Mouse (Mus musculus) stomach, embryonic 15.5 days (tissue): ENCODE measurements around the gene Cd59a. TPM values are rescaled to one million over a fixed set of nuclear protein-coding genes. Genes with fewer than 3 reads are reported as not detected.
"Not testable (repeated sequence)": the region's sequence is repeated elsewhere in the genome, so short reads cannot be mapped to it uniquely, and the experiment has no call there.

Experiments
- ATAC-seq: fragments of 200-750 bp; cut with Nextera tagmentation; 2 replicates; pipeline ENCODE4 v1.8.0; 2017; ENCODE audit warnings: low read depth, moderate number of reproducible peaks, moderate TSS enrichment; ENCODE audit not compliant: insufficient read depth, low FRiP score
- H3K27ac ChIP-seq: fragments of 300-500 bp; sonication (generic); 2 replicates; pipeline ENCODE4 v1.5.1; 2015; ENCODE audit warnings: mild to moderate bottlenecking, inconsistent platforms
- H3K27me3 ChIP-seq: fragments of 300-500 bp; sonication (generic); replicated peaks from 2 replicates; pipeline ENCODE4 v1.6.1; 2015; ENCODE audit warnings: inconsistent platforms
- H3K36me3 ChIP-seq: fragments of 300-500 bp; sonication (generic); 2 replicates; pipeline ENCODE4 v1.6.1; 2015; ENCODE audit warnings: inconsistent platforms
- H3K4me1 ChIP-seq: fragments of 300-500 bp; sonication (generic); 2 replicates; pipeline ENCODE4 v1.6.1; 2015; ENCODE audit warnings: inconsistent platforms
- H3K4me2 ChIP-seq: fragments of 300-500 bp; sonication (generic); 2 replicates; pipeline ENCODE4 v1.6.1; 2015; ENCODE audit warnings: mild to moderate bottlenecking, inconsistent platforms
- H3K4me3 ChIP-seq: fragments of 300-500 bp; sonication (generic); replicated peaks from 2 replicates; pipeline ENCODE4 v1.5.1; 2015; ENCODE audit warnings: inconsistent platforms
- H3K9ac ChIP-seq: fragments of 300-500 bp; sonication (generic); 2 replicates; pipeline ENCODE4 v1.6.1; 2015; ENCODE audit warnings: inconsistent platforms
- H3K9me3 ChIP-seq: fragments of 300-500 bp; sonication (generic); 2 replicates; pipeline ENCODE4 v1.6.1; 2016; ENCODE audit warnings: inconsistent platforms
- WGBS: fragments of 180-500 bp; shearing (Covaris S2); methylation state at CpG from one replicate; pipeline ENCODE4 v1.1.7; 2015; 5-methylcytosine and 5-hydroxymethylcytosine counted together
- polyA plus RNA-seq: library from polyadenylated mRNA; unstranded; fragments of >200 nt; fragmentation: Nextera tagmentation; extraction: Ambion mirVana; gene quantifications from 2 replicates; pipeline ENCODE4 v1.2.1, GENCODE M21; 2015

Cd59a gene
- polyA plus RNA-seq, 1 experiment from 2014 or later = 31.2 TPM

DNA sequence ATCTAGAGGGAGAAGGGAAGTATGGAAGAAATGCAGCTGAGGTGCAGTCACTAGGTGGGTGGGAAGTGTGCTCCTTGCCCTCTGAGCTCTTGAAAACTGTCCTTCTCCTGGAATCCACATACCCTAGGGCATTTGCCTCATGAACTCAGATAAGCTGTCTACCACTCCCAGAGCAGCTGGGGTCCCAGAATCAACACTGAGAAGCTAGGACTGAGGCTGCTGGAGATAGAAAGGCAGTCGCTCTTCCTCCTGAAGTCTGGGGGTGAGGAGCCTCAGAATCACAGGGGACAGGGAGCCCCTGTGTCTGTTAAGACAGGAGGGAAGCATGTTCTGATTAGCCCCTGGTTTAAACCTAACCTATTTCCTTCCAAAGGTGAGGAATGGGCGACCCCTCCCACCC is 13.9 kb downstream of the Cd59a start:
- Histone ChIP-seq H3K9me3 (no peaks in the 10 kb centered on the region), H3K4me2 (no peak overlapping the region), H3K4me1 (0 out of 2 replicates have a peak, but pooled peaks cover 3% of the 10 kb centered on the region), H3K9ac (no peak overlapping the region), H3K27ac (no peak overlapping the region), H3K4me3 (no peak overlapping the region), H3K36me3 (0 out of 2 replicates have a peak, but pooled peaks cover 2% of the 10 kb centered on the region), H3K27me3 (no peaks in the 10 kb centered on the region)
- 56% methylated on average over 2 of the region's 2 CpGs for WGBS
- no peak for ATAC-seq

DNA sequence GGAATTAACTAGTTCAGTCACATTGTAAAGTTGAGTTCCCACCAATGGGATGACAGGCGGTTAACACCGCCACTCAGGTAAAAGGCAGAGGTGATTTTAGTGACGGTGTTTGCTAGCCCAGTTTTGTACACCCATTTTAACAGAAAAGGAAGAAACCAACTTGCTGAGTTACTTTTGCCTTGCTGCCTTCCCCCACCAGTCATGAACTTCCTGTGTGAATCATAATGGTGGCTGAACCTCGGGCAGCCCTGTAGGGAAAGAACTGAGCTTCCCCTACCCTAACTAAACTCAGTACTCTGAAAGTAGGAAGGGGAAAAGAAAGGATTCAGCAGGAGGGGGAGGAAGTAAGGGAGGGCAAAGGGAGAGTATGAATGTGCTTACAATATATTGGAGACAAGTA is 14.4 kb downstream of the Cd59a start:
- whole genome bisulfite sequencing = 85% methylated on average over 4 of the region's 4 CpGs
- Histone ChIP-seq H3K36me3 (no peaks in the 10 kb centered on the region), H3K9me3 (no peaks in the 10 kb centered on the region), H3K27ac (no peak overlapping the region), H3K4me2 (no peak overlapping the region), H3K4me3 (no peak overlapping the region), H3K27me3 (no peaks in the 10 kb centered on the region), H3K4me1 (0 out of 2 replicates have a peak, but pooled peaks cover 3% of the 10 kb centered on the region), H3K9ac (no peak overlapping the region)
- no peak for ATAC-seq

DNA sequence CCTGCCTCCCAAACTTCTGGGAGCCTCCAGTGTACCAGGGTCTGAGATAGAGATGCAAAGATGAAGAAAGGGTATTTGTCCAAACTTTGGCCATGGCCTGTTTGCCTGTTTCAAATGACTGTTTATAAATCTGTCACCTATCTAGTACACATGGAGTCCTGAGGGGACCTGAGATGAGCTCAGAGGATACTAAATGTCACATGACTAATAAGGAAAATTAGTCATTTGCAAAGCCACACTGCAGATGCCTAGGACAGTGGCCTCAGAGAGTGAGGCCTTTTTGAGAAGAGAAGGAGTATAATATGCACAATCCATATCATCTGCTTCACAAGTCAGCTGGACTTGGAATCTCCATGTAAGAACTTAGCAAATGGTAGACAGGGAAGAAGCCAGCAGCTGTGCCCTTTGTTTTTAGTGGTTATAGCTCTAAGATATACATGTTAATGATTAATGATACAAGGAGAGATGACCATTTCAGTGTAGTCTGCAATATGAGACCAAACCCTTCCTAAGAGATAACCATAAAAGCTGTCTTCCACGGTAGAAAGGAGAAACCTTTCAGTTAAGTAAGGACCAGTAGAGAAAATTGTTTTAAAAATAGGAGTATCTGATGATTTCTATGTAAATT is 15.7 kb downstream of the Cd59a start:
- ATAC-seq, H3K27ac ChIP-seq: not testable (repeated sequence)
- WGBS = no CpG with 5 or more reads among the region's 1 CpGs

DNA sequence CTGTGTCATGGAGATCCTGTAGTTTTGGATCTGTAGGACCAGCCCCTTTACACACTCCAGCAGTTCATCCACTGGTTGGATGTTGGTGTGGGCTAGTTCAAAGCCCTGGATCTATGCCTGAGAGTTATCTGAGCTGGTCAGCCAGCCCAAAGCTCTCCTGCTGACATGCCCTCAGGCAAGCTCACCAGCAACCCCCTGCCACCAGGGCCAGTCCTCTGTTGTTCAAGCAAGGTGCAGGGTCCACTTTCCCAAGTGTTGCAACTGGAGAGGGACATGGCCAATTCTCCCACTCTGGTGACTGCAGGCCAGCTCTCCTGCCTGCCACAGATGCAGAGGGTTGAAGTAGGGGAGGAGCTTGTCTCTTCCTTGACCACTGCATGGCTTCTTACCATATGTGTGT is 18.0 kb downstream of the Cd59a start:
- H3K4me1 ChIP-seq, H3K27me3 ChIP-seq, H3K9me3 ChIP-seq, H3K4me3 ChIP-seq, H3K9ac ChIP-seq, H3K4me2 ChIP-seq, H3K27ac ChIP-seq, H3K36me3 ChIP-seq: not testable (repeated sequence)
- ATAC-seq = peak; percentile 34; the same call in 1 of the 2 replicates

More for the DNA sequence above, 15.7 kb downstream of the Cd59a start:
- not testable (repeated sequence) for H3K4me1 ChIP-seq, H3K4me2 ChIP-seq, H3K4me3 ChIP-seq, H3K27me3 ChIP-seq, H3K9ac ChIP-seq, H3K9me3 ChIP-seq, H3K36me3 ChIP-seq

DNA sequence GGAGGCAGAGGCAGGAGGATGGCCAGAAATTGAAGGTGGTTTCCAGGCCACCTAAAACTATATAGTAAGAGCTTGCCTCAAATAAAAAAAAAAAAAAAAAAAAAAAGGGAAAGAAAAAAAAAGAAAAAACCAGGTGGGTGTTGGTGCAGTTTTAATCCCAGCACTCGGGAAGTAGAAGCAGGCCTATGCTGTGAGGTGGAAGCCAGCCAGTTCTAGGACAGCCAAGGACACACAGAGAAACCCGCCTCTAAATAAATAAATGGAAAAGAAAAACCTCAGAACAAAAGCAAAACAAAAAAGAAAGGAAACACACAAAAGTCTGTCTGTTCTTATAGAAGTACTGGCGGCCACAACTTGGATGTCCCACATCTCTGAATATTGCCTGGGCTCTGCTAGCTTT is 19.3 kb downstream of the Cd59a start:
- no peaks in the 10 kb centered on the region for H3K36me3 ChIP-seq
- H3K4me1 ChIP-seq = no peaks in the 10 kb centered on the region
- no peaks in the 10 kb centered on the region for H3K27me3 ChIP-seq
- no peak overlapping the region for H3K4me3 ChIP-seq
- H3K4me2 ChIP-seq = no peak overlapping the region
- no peaks in the 10 kb centered on the region for H3K9me3 ChIP-seq
- no peak for ATAC-seq
- H3K9ac ChIP-seq = no peak overlapping the region
- WGBS = 70% methylated on average over 3 of the region's 3 CpGs
- H3K27ac ChIP-seq = no peak overlapping the region

DNA sequence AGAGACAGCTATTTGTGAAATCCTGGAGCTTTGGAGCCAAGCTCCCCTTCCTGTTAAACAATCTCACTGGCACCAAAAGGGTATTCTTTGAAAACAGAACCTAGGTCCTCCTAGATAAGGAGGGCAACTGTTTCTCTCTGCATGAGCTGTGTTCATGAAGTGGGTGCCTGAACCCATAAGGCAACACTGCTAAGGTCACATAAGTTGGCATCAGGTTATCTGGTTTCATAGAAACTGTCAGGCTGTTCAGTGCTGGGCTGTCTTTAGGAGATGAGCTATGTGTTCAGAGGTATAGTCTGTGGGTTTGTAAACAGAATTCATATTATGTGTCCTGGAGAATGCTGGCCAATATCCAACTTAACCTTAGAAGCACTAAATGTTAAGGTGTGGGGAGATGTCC is 21.6 kb downstream of the Cd59a start:
- not testable (repeated sequence) for H3K4me3 ChIP-seq, H3K27me3 ChIP-seq, H3K9ac ChIP-seq, H3K4me1 ChIP-seq, H3K4me2 ChIP-seq, ATAC-seq, H3K27ac ChIP-seq, H3K36me3 ChIP-seq, H3K9me3 ChIP-seq

DNA sequence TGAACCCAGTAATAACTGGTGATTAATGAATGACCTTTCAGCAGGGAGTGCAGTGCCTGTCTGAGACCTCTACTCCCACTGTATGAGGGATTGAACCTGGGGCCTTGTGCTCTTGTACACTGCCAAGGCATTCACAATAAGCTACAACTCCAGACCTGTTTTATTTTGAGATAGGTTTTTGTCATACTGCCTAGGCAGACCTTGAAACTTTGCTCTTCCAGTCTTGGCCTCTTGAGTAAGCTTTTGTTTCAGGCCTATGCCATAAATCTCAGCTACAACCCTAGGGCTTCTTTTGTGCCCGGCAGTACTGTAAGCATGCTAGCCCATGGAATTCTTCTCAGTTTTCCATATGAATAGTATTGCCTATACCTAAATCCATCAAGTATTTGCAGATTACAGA is 23.5 kb downstream of the Cd59a start:
- no peaks in the 10 kb centered on the region for H3K27me3 ChIP-seq
- H3K4me1 ChIP-seq = peaks cover 12% of the 10 kb centered on the region
- no peak for ATAC-seq
- 56% methylated on average over 1 of the region's 1 CpGs for WGBS
- H3K36me3 ChIP-seq = no peaks in the 10 kb centered on the region
- H3K4me2 ChIP-seq = no peak overlapping the region
- H3K9me3 ChIP-seq = no peaks in the 10 kb centered on the region
- H3K4me3 ChIP-seq = no peak overlapping the region
- H3K9ac ChIP-seq = no peak overlapping the region
- no peak overlapping the region for H3K27ac ChIP-seq

DNA sequence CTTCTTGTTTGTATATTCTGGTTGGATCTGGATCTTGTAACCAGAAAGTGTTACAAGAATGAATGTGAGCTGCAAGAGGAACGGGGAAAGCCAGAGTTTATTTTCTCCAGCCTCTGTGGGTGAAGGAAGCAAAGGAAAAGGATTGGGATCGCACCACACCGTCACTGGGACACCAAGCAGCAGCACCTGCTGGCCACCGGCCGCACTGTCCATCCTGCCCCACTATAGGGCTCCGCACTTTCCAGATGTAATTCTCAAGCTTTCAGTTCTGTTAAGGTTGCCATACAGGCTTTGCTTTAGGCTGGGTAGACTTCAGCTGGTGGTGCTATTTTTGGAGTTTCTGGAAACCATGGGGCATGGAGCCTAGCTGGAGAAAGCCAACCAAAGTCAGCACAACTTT is 24.7 kb downstream of the Cd59a start:
- Histone ChIP-seq H3K36me3 (no peaks in the 10 kb centered on the region), H3K27me3 (no peaks in the 10 kb centered on the region), H3K4me3 (no peak overlapping the region), H3K27ac (no peak overlapping the region), H3K9ac (no peak overlapping the region), H3K9me3 (no peaks in the 10 kb centered on the region), H3K4me1 (peaks cover 12% of the 10 kb centered on the region), H3K4me2 (no peak overlapping the region)
- ATAC-seq = no peak
- 46% methylated on average over 6 of the region's 6 CpGs for WGBS

DNA sequence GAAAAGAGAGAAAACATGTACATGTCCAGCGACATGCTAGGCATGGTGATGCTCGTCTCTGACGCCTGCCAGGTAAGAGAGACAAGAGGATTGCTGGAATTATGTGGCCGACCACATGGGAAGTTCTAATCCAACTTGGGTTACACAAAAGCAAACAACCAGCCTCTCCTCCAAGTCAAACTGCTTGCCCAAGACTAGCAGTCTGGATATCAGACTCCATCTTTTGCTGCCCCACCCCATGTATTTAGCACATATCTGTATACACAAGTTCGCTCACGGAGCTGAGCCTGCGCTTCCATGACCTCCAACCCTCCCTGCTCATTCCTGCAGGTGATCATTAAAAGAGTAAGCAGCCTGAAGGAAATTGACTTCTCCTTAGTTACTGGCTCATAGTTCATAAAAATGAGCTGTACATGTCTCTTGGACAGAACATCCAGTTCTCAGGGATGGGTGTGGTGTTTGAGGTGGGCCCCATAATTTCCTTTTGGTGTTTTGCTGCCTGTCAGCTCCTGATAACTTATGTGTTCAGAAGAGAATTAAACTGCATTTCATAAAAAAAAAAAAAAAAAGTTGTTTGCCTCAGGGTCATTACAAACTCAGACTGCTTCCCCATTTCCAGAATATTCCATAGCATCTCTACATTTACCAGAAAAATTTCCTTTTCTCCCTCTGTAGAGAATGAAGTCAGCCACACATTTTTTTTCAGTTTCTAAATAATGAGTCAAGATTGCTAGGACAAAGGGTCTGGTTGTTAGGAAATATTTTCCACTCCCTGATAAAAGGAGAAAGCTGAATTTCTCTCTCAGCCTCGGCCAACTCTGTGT is 26.3 kb downstream of the Cd59a start:
- H3K9ac ChIP-seq = no peak overlapping the region
- WGBS = 64% methylated on average over 8 of the region's 8 CpGs

DNA sequence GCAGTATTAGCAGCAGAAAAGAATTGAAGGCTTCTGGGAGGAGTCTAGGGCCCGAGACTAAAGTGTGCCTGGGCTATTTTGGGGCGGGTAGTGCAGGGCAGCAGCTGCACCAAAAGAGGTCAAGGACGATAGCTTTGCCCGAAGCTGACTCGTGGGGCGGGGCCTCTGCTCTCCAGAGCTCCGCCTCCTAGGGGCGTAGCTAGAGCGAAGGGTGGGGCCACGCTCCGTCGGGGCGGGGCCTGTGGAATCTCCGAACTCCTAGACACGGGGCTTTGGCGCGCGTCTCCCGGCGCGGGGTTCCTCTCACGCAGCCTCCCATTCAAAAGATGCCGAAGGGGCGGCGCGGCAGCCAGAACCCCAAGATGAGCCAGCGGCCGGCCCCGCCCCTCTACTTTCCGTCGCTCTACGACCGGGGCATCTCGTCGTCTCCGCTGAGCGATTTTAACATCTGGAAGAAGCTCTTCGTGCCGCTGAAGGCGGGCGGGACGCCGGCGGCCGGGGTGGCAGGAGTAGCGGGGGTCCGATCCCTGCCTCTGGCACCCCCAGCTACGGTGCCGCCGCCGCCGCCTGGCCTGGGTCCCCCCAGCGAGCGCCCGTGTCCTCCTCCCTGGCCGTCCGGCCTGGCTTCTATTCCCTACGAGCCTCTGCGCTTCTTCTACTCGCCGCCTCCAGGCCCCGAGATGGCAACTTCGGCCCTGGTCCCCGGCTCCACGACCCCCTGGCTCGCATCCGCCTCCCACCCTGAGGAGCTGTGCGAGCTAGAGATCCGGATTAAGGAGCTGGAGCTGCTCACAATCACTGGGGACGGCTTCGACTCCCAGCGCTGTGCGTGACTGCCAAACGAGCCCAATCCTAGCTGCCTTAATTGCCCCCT is 27.1 kb downstream of the Cd59a start, which contains the start of gene A930018P22Rik:
Gene A930018P22Rik (plus strand): TSS at position 265 of the 874 bp plus-strand sequence.
- Histone ChIP-seq H3K9ac (peak within 1 kb of the TSS; percentile 61), H3K4me3 (peak within 1 kb of the TSS; percentile 74), H3K27ac (peak within 1 kb of the TSS; percentile 84), H3K9me3 (no peaks in the 10 kb centered on the region), H3K4me2 (peak within 1 kb of the TSS; percentile 98), H3K4me1 (peaks cover 12% of the 10 kb centered on the region), H3K27me3 (no peaks in the 10 kb centered on the region), H3K36me3 (no peaks in the 10 kb centered on the region)
- under 1% methylated on average over 74 of the region's 74 CpGs for WGBS
- ATAC-seq = peak; percentile 94

More for the DNA sequence above, 26.3 kb downstream of the Cd59a start:
- no peaks in the 10 kb centered on the region for H3K9me3 ChIP-seq
- peak overlapping the region; percentile 84 for H3K27ac ChIP-seq
- no peaks in the 10 kb centered on the region for H3K27me3 ChIP-seq
- H3K4me2 ChIP-seq = peak overlapping the region; percentile 98
- peak overlapping the region; percentile 74 for H3K4me3 ChIP-seq
- H3K36me3 ChIP-seq = no peaks in the 10 kb centered on the region
- no peak for ATAC-seq
- peaks cover 12% of the 10 kb centered on the region for H3K4me1 ChIP-seq

DNA sequence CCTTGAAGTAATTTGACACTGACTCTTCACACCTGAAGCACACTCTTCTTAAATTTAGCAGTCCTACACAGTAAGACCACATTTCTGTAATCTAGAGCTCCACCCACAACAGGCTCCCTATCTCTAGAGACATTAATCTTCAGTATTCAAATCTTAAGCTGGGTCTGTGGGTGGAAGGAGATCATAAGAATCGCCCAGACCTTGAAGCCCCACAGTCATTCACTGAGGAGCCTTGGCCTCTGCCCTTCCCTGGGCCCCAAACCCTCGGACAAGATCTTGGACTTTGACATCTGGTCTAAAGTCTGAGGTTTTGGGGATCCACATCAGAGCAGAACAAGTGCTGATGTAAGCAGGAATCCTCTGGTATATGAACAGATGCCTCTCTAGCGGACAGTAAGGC is 27.9 kb downstream of the Cd59a start:
- Histone ChIP-seq H3K4me3 (peak overlapping the region; percentile 74), H3K27ac (no peak overlapping the region), H3K4me1 (peaks cover 12% of the 10 kb centered on the region), H3K9me3 (no peaks in the 10 kb centered on the region), H3K27me3 (no peaks in the 10 kb centered on the region), H3K4me2 (peak overlapping the region; percentile 98), H3K9ac (no peak overlapping the region), H3K36me3 (no peaks in the 10 kb centered on the region)
- WGBS = 50% methylated on average over 3 of the region's 3 CpGs
- 0 out of 2 replicates have a peak, but pooled peaks have one; percentile 5 for ATAC-seq

DNA sequence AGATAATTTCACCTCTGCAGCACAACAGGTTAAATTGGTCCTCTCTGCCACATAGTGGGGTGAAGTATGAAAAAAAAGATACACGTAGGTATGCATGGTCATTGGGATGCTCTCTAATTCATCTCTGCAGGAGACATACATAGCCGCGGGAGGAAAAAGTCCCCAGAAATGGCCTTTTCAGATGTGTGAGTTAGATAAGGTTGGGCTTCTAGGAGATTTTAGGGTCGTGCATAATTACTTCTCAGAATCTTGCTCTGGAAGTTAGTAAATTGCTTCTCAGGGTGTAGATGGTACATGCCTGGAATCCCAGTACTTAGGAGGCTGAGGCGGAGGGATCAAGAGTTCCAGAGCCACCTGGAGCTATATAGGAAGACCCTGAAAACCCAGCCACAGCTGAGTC is 28.5 kb downstream of the Cd59a start:
- 72% methylated on average over 5 of the region's 5 CpGs for WGBS
- Histone ChIP-seq H3K9me3 (no peaks in the 10 kb centered on the region), H3K4me1 (peaks cover 12% of the 10 kb centered on the region), H3K36me3 (no peaks in the 10 kb centered on the region), H3K4me3 (no peak overlapping the region), H3K27me3 (no peaks in the 10 kb centered on the region), H3K27ac (no peak overlapping the region), H3K4me2 (no peak overlapping the region), H3K9ac (no peak overlapping the region)
- no peak for ATAC-seq
